Mouse (Mus musculus) thymus, postnatal 36 days (tissue): ENCODE measurements around the gene Yars2.
A peak's percentile ranks its signal among the peaks of the same experiment; 100 is the strongest.

ENCODE experiments used
- DNase-seq, 2 experiments: peaks; one replicate each; pipeline ENCODE4 v3.0.0; 2022; ENCODE audit warnings: mixed read lengths in 2 of 2

Gene Yars2

DNA sequence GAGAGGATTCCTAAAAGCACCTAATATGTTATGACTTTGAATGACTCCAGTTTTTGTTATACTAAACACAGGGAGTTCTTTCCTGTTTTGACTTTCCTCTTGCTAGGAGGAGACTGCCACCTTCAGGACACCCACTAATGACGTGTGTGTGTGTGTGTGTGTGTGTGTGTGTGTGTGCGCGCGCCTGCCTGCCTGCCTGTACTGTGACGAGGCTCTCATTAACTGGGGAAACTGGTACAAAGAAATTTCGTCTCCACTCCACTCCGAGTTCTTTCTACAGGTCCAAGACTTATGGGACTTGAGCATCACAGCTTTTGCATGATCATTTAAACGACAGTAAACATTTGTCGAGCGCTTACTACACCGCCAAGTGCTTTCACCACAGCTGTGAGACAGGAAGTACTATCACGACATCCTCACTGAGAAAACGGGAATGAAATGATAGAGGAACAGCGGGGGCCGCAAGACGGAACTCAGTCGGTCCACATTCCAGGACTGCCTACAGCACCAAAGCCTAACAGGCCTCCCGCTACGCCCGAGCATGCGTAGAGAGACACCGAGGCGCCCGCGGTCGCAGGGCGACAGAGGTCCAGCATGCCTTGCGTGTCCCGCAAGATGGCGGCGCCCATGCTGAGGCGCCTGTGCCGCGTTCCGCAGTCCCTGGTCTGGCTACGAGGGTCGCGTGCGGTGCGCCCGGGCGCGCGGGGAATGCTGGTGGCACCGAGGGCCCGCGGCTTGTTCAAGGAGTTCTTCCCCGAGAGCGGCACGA lies at the start of gene Yars2:
Gene Yars2 (plus strand): TSS at position 597 of the 769 bp plus-strand sequence.
- peak; percentile 87 to 88 for DNase-seq

DNA sequence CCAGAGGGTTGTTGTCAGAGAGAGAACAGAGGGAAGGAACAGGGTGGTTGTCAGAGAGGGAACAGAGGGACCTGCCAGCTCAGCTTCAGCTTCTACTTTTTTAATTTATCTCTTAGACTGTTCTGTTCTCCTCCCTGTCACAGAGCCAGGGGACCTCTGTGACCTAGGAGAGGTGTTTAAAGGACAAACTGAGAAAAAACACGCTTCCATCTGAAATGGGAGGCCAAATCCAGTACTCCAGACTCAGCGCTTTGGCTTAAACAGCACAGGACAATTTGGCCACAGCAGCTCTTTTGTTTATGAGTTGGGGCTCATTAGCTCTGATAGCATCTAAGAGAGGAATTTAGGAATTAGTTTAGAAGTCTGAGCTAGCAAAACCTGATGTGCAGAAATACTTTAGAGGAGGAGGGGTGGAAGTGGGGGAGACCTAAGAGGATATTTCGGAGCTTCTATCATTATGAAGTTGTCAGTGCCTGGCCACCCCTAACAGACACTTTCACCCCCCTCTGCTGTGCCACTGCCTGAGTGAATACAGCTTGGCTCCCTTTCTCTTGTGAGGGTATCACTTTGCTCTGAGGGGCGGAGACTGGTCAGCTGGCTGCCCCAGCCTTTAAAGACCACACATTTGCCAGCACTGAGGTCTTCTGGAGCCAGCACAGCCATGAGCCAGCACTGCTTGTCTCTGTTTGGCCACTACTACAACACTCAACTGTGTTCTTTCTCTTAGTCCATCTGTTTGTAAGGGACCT lies 49.3 kb upstream of the Yars2 start:
- DNase-seq = no peak

DNA sequence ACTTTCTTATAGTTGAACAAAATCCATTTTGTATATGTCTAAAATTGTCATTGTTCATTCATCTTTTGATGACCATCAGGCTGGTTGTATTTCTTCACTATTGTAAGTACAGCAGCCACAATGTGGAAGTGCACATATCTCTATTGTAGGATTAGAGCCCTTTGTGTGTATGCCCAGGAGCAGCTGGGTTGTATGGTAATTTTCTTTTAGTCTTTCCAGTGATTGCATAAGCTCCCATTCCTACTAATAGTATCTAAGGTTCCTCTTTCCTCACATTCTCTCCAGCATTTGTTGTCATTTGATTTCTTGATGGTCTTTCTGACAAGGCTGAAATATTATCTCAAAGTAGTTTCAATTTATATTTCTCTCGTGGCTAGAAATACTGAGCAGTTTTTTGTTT lies 47.5 kb upstream of the Yars2 start:
- DNase-seq = no peak

DNA sequence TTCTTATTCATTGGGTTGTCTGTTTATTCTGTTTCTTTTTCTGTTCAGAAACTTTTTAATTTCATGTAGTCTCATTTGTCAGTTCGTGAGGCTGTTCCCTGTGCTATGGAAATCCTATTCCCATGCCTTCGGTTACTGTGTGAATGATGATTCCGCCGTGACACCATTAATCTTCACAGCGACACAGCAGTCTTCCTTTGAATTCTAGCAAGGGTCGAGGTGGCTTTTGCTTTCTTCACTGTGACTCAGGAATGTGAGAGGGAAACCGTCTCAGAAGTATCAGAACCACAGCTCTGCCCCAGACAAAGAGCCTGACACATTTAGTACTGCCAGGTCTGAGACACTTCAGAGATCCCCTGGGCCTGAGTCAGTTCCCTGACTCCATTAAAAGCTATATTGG lies 46.9 kb upstream of the Yars2 start:
- DNase-seq = no peak

DNA sequence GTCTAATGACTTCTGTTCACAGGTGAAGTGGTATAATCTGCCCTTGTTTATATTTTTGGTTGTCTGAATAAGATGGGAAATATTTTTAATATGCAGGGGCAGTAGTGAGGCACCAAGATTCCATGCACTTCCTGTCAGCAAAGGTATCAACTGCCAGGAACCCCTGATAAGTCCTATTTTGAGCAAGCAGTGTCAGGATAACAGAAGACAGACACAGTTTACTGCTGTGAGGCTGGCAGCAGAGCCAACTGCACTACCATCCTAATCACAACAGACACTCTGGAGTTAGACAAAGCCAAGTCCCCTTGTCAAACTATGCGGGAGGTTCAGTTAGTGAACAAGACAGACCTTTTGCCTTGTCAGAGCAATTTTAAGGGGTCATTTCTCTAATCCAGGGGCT lies 46.1 kb upstream of the Yars2 start:
- DNase-seq = no peak

DNA sequence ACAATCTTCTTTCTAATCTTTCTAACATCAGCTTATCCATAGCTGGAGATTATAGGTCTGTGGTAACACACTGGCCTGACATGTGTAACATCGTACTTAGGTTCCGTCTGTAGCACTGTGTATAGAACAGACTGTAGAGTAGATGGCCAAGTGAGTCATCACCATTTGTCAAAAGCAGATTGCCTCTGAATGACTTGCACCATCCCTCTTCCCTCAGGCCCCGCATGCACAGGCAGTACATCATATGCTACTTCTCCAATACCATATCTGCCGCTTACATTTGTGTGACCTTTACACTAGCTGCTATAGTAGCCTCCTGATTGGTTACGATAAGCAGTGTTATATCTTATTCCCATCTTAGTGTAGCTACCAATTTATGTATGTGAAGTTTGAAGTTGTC lies 41.9 kb upstream of the Yars2 start:
- DNase-seq = no peak

DNA sequence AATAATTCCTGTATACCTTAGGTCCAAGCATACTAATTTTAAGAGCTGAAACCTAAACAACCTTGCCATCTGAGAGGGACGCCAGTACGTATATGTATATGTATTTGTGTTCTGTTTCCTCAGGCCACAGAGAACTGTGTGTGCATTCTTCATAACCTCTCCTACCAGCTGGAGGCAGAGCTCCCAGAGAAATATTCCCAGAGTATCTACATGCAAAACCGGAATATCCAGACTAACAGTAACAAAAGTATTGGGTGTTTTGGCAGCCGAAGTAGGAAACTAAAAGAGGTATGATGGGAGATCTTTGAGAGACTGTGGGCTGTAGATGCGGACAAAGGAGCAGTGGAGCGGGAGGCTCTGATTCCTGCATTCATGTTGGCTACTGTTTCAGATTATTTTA lies 41.3 kb upstream of the Yars2 start:
- DNase-seq = no peak

DNA sequence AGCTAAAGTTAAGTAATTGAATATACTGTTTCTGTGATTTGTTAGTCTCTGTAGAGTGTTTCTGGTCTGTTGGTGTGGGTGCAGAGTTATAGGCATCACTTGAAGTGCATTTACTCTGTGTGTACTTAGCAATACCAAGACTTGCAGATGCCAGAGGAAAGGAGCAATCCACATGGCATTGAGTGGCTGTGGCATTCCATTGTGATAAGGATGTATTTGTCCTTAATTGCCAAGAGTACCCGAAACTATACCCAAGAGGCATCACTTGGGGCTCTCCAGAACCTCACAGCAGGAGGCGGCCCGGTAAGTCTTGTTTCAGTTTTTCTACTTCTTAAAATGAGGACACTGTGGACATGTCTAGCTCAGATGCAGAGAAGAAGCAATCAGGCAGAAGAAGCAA lies 40.3 kb upstream of the Yars2 start:
- DNase-seq = no peak

DNA sequence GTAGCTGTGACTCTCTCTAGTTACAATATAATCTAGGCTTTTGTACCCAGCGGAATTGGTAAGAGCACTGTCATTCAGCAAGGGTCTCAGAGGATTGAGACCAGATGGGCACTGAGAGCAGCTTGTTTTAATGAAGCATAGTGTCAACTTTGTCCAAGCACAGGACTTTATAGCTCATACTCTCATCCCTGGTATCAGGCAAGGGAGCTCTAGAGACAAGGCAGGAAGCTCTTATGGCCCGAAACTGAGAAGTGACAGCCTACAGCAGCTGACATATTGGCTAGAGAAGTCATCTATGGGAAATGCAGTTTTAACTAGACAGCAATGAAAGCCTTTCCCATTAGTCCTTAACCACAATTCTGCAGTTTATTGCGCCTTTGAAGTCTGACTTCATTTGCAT lies 29.8 kb upstream of the Yars2 start:
- DNase-seq = no peak

DNA sequence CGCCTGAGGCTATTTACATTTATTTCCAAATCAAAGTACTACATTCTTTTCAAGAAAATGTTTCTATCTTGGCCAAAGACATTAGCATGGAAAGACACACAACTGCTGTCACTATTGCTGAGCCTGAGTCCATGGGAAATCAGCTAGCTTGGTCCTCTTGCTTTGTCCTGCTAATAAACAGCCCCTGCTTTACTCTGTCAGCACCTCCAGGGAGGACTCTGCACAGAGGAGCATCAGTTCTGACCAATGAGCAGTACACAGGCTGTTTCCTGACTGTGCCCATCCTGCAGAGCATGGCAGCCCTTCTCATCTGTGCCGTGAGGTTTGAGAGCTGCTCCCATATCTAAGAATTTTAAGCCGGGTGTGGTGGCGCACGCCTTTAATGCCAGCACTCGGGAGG lies 29.0 kb upstream of the Yars2 start:
- no peak for DNase-seq

DNA sequence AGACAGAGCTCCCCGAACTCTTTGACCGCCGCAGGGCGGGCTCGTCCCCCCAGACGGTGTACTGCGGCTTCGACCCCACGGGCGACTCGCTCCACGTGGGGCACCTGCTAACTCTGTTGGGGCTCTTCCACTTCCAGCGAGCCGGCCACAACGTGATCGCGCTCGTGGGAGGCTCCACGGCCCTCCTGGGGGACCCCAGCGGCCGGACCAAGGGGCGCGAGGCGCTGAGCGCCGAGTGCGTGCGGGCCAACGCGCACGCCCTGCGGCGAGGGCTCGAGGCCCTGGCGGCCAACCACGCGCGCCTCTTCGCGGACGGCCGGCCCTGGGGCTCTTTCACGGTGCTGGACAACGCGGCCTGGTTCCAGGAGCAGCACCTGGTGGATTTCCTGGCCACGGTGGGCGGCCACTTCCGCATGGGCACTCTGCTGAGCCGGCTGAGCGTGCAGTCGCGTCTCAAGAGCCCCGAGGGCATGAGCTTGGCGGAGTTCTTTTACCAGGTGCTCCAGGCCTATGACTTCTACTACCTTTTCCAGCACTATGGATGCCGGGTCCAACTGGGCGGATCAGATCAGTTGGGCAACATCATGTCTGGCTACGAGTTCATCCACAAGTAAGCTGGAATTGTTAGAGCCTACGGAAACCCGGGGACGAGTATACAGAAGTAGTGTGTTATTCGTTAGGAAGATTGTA lies 518 bp downstream of the Yars2 start:
- peak; percentile 40 to 42 for DNase-seq

DNA sequence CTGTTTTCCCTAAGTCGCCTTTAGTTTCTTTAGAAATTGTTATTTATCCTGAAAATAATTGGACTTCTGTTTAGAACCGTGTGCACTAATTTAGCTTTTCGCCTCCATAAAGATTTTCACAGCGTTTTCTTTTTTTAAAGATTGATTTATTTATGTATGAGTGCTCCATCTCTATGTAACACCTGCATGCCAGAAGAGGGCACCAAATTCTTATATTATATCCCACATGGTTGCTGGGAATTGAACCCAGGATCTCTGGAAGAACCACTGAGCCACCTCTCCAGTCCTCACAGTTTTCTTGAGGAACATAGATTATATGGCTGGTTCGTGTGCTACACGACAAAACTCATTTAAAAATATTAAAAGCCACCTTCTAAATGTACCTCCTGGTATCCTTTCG lies 1.1 kb downstream of the Yars2 start:
- no peak for DNase-seq

DNA sequence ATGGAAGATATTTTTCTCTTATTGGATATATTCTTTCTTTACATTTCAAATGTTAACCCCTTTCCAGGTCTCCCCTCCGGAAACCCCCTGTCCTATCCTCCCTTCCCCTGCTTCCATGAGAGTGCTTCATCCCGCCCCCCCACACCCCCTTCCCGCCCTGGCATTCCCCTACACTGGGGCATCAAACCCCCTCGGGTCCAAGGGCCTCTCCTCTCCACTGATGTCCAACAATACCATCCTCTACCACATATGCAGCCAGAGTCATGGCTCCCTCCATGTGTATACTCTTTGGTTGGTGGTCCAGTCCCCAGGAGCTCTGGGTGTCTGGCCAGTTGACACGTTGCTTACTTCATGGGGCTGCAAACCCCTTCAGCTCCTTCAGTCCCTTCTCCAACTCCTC lies 8.6 kb downstream of the Yars2 start:
- no peak for DNase-seq

DNA sequence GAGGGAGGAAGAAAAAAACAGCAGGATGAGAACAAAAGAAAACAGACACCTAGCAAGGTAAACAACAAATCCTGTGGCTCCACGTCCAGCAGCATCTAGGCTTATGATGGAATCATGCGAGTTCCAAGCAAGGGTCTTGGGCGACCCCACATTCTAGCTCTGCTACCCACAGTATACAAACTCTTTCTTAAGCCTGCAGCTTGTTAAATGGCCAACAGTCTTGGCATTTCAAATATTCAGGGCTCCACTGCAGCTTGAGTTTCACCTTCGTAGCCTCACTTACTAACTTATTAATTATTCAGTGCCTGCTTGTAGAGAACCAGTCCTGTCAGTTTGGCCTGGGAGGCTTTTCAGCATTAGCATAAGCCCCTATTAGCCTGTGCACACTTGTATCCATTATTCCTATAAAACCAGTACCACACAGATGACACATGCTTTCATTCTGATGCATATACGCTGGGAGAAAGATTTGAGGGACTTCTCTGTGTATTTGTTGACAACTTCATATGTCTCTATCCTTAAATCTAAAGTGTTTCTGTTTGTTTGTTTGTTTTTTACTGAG lies 23.1 kb downstream of the Yars2 start:
- no peak for DNase-seq

DNA sequence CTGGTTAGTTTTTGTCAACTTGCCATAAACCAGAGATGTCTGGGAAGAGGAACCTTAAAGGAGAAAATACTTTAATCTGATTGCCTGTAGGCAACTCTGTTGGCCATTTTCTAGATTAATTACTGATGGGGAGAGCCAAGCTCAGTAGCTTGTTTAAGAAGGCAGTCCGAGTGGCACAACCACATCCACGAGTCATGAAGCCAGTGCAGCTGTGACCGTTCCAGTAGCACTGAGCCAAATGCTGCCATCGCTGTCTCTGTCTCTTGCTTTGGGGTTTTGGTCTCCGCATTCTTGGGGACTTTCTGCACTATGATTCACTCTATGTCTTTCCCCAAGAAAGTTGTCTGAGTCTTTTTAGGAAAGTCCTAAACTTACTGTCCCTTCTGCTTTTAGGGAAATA lies 43.7 kb downstream of the Yars2 start:
- no peak for DNase-seq

DNA sequence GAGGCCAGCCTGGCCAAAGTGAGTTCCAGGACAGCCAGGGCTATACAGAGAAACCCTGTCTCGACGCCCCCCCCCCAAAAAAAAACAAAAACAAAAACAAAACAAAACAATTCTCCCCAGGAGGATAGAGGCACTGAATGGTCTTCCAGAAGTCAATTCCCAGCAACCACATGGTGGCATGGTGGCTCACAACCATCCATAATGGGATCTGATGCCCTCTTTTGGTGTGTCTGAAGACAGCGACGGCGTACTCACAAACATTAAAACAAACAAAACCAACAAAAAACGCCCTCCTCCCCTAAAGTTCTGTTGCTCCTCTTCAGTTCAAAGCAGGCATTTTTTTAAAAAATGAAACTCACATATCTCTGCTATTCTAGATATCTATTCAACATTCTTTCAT lies 55.1 kb downstream of the Yars2 start:
- peak in 1 of 2 experiments; percentile 5 for DNase-seq

DNA sequence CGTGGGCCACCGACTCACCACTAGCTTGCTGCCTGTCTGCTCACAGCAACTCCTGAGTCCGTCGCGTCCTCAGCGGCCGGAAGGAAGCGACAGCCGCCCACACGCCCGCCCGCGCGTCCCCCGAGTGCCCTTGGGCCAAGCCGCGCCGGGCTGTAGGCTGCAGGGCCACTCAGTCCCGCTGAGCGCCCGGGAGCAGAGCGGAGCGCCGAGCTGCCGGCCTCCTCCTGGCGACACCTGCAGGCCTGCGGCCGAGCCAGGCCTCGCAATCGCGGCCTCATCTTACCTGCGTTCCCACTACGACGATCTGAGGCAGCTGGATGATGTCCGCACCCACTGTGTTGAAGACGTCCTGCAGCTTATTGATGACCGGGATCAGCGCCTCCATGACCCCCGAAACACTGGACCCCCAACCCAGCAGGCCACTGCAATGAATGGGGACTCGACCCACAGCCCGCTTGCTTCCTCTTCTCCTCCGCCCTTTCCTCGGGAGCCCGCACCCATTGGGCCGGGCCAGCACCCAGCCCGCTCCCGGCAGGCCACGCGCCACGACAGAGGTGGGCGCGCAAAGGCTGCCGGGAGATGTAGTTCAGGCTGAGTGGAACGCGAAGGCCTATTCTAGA lies 55.8 kb downstream of the Yars2 start, which contains the start of gene Dnm1l:
Gene Dnm1l (minus strand): TSS at position 479 of the 620 bp plus-strand sequence.
- DNase-seq = peak; percentile 89 to 92

DNA sequence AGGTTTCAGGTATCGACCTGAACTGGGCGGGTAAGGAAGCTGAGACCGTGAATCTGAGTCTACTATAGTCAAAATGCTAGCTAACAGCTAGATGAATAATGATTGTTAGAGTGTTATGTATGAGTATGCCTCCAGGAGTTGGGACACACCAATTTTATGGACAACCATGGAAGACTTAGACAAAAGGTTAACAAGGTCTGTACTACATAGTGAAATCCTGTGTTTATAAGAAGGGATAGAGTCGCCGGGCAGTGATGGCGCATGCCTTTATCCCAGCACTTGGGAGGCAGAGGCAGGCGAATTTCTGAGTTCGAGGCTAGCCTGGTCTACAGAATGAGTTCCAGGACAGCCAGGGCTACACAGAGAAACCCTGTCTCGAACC lies 56.3 kb downstream of the Yars2 start:
- peak in 1 of 2 experiments; percentile 4 for DNase-seq
